17 mouse cellular contexts compared by ENCODE assay signal in the genomic region with DNA sequence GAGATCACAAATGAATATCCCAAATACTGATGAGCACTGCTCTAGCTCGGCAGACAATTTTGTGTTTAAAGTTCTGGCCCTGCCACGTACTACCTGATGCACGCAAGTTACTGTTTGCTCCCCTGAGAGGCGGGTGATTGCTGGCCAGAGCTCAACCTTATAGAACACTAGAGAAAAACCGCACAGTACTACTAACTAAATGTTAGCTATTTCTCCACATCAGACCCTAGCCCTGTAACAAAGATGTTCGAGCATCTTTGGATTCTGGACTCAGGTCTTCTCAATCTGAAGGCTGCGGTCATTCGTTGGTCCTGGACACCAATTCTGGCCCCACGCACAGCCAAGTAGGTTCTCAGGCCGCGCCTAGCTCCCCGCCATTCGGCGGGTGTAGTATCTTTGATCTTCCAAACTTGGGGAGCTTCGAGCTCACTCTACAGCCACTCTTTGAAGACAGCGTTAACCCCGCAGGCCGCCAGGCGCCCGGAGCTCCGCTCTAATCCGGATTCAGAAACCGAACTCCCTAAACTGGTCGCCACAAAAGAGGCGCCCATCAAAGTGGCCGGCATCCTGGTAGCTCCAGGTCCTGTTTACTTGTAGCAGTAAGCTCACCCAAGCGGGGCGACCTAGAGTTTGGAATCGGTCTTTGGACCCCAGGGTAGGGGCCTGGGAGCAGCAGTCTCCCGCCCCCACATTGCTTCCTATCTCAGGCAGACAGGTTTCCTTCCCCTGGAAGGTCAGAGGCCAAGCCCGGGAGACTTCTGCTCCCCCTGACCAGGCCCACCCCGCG. TPM values are rescaled to one million over a fixed set of nuclear protein-coding genes. Genes with fewer than 3 reads are reported as not detected.
DNase-seq lines count a peak whose midpoint lies in the region; ATAC-seq lines count a peak whose summit lies in the region.
"Had no signal": no experiment of that assay in that cellular context is flagged by ENCODE, and none has a peak within 500 bp of the region (broad histone marks: within the 10 kb centered on the region; RNA-seq: fewer than 3 reads in every experiment).

No protein-coding gene starts in this region.

- H3K27ac ChIP-seq in forebrain, embryonic 10.5 days = no peak overlapping the region
- no peak overlapping the region for H3K27ac ChIP-seq in forebrain, embryonic 14.5 days (ENCODE audit: low read depth, low read length)
- H3K27ac ChIP-seq: heart, embryonic 13.5 days; liver, embryonic 13.5 days had no signal

- no peak overlapping the region for H3K9ac ChIP-seq in forebrain, embryonic 14.5 days (ENCODE audit: low read length)
- H3K9ac ChIP-seq: heart, embryonic 13.5 days; liver, embryonic 13.5 days had no signal

- under 1% methylated on average over 33 of the region's 33 CpGs for WGBS in forebrain, embryonic 10.5 days
- under 1% methylated on average over 33 of the region's 33 CpGs for WGBS in forebrain, embryonic 14.5 days

- peaks cover 26% of the 10 kb centered on the region for H3K4me1 ChIP-seq in forebrain, embryonic 10.5 days
- no peaks in the 10 kb centered on the region for H3K4me1 ChIP-seq in forebrain, embryonic 14.5 days (ENCODE audit: control insufficient read depth, insufficient read depth, low read length)

- no peak overlapping the region for H3K4me2 ChIP-seq in forebrain, embryonic 14.5 days (ENCODE audit: low read length)

- no peak overlapping the region for H3K4me3 ChIP-seq in forebrain, embryonic 10.5 days
- H3K4me3 ChIP-seq in forebrain, embryonic 14.5 days (ENCODE audit: low read depth, low read length) = no peak overlapping the region
- H3K4me3 ChIP-seq: liver, embryonic 13.5 days had no signal

- ATAC-seq in forebrain, embryonic 14.5 days = no peak
- ATAC-seq: forebrain, embryonic 16.5 days; lung, postnatal 0 days had no signal

- no peaks in the 10 kb centered on the region for H3K9me3 ChIP-seq in forebrain, embryonic 10.5 days
- H3K9me3 ChIP-seq in forebrain, embryonic 14.5 days (replicated peaks; ENCODE audit: control insufficient read depth, low read length) = no peaks in the 10 kb centered on the region
- H3K9me3 ChIP-seq: heart, embryonic 13.5 days; liver, embryonic 13.5 days; megakaryocyte, embryonic 14.5 days had no signal

- peaks cover 100% of the 10 kb centered on the region for H3K27me3 ChIP-seq in forebrain, embryonic 10.5 days (ENCODE audit: poor library complexity, severe bottlenecking)
- H3K27me3 ChIP-seq in forebrain, embryonic 14.5 days (replicated peaks; ENCODE audit: control insufficient read depth, insufficient read depth, low read length) = peaks cover 99% of the 10 kb centered on the region

- peak; percentile 48 for DNase-seq in forebrain, embryonic 10.5 days (ENCODE audit: extremely low spot score, low spot score)
- no peak for DNase-seq in forebrain, embryonic 14.5 days (ENCODE audit: low spot score)
- DNase-seq in kidney, adult 9 months = peak; percentile 71
- DNase-seq in kidney, postnatal 10 days = no peak
- peak; percentile 36 for DNase-seq in R1 (ENCODE audit: low read depth, low spot score)
- DNase-seq in kidney, postnatal 25 days = peak; percentile 42 to 62
- DNase-seq in ovary, postnatal 10 days (ENCODE audit: low spot score) = no peak
- DNase-seq in left cerebral cortex, adult 11 months (ENCODE audit: low spot score) = no peak
- DNase-seq: cerebellum, adult 11-12 months; heart, postnatal 4 days; liver, embryonic 13.5 days; right cerebral cortex, postnatal 25 days; thymus, adult 2 months had no signal

- no peaks in the 10 kb centered on the region for H3K36me3 ChIP-seq in forebrain, embryonic 10.5 days (replicated peaks)
- H3K36me3 ChIP-seq in forebrain, embryonic 14.5 days (ENCODE audit: control insufficient read depth, insufficient read depth, low read length) = no peaks in the 10 kb centered on the region
- H3K36me3 ChIP-seq: heart, embryonic 13.5 days; liver, embryonic 13.5 days had no signal

RNA-seq across cellular contexts. Expression of gene Nkx2-3, which starts 11.4 kb away (rescaled TPM):
- polyA plus RNA-seq in forebrain, embryonic 10.5 days (2016; fragmentation: Nextera tagmentation; extraction: Ambion mirVana) = 2.4 TPM in 2 replicates
- 4.1 and 4.6 TPM in 2 replicates for polyA plus RNA-seq in forebrain, embryonic 14.5 days (2014; fragmentation: Nextera tagmentation; extraction: Ambion mirVana)
- polyA plus RNA-seq: heart, embryonic 13.5 days; lung, postnatal 0 days; thymus, adult 2 months had no signal

Comparison
In these comparisons a context has a peak if more than half of its experiments do, and no peak if none do; other contexts are left out.
1. DNase-seq: peak in forebrain, embryonic 10.5 days (single experiment), kidney, adult 9 months (single experiment), R1 (single experiment) and kidney, postnatal 25 days (2 of 2); none in forebrain, embryonic 14.5 days (single experiment), kidney, postnatal 10 days (single experiment), ovary, postnatal 10 days (single experiment) and left cerebral cortex, adult 11 months (single experiment).